Mouse (Mus musculus) retina, postnatal 7 days (tissue): ENCODE results near the gene Cdkl4.
"Not testable (repeated sequence)": the region's sequence is repeated elsewhere in the genome, so short reads cannot be mapped to it uniquely, and the experiment has no call there.

ENCODE experiments used
- DNase-seq: peaks from one replicate; pipeline ENCODE4 v3.0.0-alpha.2; 2012; ENCODE audit warnings: low read depth, low spot score

Cdkl4 gene

GRCm38 (mm10) chr17:80563762-80564610 is 13.6 kb downstream of the Cdkl4 start:
- DNase-seq, result not testable (repeated sequence)

DNA sequence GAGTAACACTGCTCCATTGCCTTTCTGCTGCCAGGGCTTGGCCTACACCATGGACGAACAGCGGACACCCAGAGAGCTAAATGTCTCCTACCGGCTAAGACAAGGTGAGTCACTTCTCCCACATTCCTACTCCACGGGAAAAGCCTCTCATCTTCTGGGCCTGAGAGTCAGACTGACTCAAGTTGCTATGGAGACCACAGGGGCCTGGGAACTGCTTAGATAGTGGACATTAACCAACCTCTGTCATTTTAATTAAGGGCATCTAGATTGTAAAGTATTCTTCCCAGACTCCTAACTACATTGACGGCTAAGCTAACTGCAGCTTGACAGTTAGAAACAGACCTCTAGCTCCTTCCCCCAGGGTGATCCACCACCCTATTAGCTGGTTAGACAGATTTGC is 14.8 kb downstream of the Cdkl4 start:
- DNase-seq, result no peak

DNA sequence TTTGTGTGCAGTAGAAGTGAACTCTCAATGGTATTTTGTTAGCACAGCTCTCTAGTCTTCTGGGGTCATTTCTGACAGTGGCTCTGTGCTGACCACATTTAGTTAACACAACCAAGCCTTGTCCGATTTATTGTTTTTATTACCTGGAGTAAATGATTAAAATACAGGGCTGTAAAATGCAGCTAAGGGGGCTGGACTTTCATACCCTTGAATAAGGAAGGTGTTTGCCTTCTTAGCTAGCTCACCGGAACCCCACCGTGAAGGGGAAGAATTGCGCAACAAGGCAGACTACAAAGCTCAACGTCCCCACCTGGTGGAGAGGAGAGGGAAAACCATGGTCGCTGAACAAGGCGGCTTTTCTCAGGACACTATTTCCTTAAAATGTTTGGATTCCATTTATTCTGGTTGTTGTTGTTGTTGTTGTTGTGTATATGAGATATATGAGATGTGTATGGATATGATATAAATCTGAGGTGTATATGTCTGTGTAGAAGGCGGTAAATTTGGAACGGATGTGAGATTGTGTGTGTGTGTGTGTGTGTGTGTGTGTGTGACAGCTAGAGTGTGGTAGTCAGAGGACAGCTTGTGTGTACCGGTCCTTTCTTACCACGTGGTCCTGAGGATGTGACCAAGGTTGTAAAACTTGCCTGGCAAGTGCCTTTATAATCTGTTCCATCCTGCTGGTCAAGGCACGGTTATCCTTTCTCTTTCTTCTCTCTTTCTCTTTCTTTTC is 16.8 kb downstream of the Cdkl4 start:
- peak; percentile 60 for DNase-seq

DNA sequence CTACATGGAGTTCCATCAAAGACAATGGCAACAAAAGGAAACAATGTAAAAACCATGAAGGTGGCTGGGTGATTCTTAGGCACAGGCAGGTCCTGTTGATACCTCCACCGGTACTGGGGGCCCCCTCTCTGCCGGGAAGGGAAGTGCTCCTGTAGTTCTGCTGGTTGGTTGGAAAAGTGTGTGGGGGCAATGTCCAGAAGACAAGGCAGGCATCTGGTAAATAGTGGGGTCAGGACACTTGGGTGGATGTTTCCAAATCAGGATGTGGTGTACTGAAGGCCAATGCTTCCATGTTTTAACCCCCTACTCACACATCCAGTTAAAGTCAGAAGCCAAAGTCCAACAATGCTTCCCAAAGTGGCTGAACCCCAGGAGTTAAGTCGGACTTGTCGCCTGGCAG is 17.9 kb downstream of the Cdkl4 start:
- no peak for DNase-seq

- DNase-seq, result no peak
Observed at GRCm38 (mm10) chr17:80559050-80559449, 18.6 kb downstream of the Cdkl4 start.

- DNase-seq, result no peak
Observed at GRCm38 (mm10) chr17:80558583-80558982, 19.0 kb downstream of the Cdkl4 start.

DNA sequence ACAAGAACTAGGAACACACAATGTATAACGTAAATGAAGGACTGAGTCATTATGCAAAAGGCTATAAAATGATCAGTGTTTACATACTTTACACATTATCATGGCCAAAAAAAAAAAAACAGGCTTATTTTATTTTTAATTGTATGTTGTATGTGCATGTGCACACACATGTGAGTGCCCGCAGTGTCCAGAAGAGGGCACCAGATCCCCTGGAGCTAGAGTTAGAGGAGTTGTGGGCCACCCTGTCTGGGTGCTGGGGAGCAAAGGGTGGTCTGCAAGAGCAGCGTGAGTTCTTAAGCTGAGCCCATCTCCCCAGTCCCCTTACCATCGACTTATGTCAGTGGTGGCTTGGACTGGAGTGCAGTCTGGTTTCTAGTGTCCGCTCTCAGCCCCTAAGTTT is 20.2 kb downstream of the Cdkl4 start:
- DNase-seq, result no peak

- peak; percentile 78 for DNase-seq
Observed at GRCm38 (mm10) chr17:80553318-80554270, 24.0 kb downstream of the Cdkl4 start.

- DNase-seq, result no peak
Observed at GRCm38 (mm10) chr17:80552653-80553052, 25.0 kb downstream of the Cdkl4 start.

DNA sequence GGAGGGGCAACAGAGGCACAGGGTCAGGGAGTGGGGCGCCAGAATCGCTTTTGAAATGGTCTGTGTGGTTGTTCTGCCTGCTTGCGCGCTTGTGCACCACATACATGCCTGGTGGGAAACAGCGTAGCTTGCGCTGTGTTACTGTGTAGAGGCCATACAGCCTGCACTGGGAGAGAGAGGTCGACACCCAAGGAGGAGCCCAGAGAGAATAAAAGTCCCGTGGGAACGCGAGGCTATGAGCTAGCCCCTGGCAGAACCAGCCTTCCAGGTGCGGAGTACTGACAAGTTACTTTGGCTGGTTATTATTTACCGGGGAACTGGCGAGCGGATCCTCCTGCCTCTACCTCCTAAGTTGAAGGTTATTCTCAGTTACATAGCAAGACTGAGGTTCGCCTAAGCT is 26.6 kb downstream of the Cdkl4 start:
- no peak for DNase-seq

DNA sequence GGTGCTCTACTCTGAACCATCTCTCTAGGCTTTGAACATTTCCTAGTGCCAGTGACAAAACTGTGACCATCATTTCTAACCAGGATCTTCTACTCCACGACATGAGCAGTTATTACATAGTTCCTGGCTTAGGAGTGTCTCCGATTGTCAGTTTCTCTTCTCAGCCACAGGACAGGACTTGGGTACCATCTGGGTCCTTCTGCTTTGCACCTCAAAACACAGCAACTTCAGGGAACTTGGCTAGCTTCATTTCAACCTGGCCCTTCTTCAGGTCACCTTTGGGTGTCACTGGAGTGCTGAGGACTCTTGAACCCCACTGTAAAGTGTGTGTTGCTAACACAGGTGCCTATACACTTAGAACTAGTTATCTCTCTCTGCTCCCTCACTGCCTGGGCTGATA is 30.8 kb downstream of the Cdkl4 start:
- no peak for DNase-seq

GRCm38 (mm10) chr17:80546227-80546626 is 31.4 kb downstream of the Cdkl4 start:
- no peak for DNase-seq

DNA sequence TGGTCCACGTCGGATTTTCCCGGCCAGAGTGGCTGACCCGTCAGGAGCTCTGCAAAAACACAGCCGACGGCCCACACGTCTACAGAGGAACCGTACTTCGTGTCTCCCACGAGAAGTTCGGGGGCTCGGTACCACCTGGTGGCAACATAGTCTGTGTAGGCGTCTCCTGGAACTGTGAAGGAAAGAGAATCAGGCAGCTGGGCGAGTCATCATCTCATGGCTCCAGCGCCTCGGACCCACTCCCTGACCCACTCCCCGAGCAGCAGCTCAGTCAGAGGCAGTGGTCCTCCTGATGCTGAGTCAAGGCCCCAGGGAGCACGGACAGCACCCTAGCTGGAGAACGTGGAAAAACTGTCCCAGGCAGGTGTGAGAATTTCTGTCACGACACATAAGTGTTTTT is 34.0 kb downstream of the Cdkl4 start:
- DNase-seq, result no peak

- DNase-seq, result no peak
Observed at GRCm38 (mm10) chr17:80537136-80537535, 40.5 kb downstream of the Cdkl4 start.

DNA sequence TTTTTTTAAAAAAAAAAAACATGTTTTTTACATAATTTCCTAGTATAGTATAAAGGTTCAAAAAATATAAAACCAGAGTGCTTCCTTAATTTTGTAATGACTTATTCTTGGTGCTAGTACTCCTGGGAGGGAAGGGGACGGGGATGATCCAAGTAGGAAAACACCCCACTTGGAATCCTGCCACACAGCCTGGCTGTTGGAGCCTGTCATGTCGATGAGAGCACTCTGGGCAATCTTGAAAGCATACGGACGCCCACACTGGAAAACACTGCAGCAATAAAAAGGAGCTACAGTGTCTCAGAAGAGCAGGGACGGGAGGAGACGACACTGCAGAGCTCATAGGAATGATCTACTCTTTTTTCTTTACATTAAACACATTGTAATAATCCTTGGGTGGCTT is 42.0 kb downstream of the Cdkl4 start:
- no peak for DNase-seq

GRCm38 (mm10) chr17:80531351-80531750 is 46.3 kb downstream of the Cdkl4 start:
- not testable (repeated sequence) for DNase-seq

DNA sequence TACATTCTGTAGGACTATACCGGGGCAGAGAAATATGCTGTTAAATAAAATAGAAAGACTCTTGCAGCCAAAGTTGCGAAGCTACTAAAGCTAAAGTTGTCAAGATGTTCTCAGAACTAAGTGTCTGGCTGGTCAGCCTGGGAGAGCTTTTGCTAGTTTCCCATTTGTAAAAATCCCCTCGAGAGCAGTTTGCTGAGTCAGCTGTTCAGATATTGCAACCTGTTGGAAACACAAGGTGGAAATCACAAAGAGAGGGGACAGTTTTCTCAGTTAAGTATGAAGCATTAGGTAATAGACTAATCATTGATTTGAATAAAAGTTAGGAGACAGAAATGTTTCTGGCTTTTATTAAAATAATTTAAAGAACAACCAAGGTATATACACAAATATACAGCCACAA is 54.4 kb downstream of the Cdkl4 start:
- no peak for DNase-seq

- DNase-seq, result no peak
Observed at GRCm38 (mm10) chr17:80522229-80522556, 55.4 kb downstream of the Cdkl4 start.

DNA sequence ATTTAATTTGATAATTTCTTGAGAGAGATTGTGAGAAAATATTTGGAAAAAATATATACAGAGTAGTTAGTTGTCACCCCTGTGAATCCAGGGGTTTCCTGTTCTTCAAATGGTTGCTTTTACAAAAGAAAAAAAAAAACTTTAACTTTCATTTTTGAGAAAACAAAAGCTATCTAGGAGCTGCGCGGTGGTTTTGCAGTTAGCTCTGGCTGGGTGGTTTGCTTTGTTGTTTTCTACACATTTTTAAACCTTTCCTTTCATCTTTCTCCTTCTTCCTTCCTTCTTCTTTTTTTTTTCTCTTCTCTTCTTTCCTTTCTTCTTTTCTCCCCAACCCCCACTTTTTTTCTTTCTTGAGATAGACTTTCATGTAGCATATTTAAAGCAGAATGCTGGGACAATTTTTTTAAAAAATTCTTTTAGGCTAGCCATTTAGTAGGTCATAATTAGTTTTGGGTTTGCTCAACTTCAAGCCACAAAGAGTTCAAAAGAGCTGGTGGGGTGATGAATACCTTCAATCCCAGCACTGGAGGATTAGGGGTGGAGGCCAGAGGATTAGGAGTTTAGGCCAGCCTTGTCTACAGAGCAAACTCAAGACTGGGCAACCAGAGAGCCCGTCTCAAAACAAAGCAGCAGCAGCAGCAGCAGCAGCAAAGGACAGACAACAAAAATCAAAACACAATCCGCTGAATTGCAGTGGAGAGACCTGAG is 55.9 kb downstream of the Cdkl4 start:
- no peak for DNase-seq

DNA sequence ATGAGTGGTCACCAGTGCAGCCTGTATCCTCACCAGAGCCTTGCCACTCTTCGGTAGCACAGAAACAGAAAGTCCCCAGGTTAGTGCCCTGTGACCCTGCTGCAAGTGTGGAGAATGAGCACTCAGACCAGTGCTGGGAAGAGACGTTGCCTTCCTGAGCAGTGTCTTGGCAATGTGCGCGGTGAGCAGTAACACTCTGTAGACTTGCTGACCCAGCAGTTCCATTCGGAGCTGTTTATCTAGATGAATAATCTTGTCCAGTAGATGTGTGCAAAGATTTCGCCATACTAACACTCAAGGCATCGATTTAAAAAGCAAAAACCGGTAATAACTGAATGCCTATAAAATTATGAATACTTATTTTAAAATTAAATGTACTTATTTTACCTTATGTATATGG is 57.1 kb downstream of the Cdkl4 start:
- DNase-seq, result no peak

GRCm38 (mm10) chr17:80518811-80519210 is 58.8 kb downstream of the Cdkl4 start:
- DNase-seq, result no peak
